Comparison of ENCODE assay signal across 20 mouse cellular contexts in the genomic region with DNA sequence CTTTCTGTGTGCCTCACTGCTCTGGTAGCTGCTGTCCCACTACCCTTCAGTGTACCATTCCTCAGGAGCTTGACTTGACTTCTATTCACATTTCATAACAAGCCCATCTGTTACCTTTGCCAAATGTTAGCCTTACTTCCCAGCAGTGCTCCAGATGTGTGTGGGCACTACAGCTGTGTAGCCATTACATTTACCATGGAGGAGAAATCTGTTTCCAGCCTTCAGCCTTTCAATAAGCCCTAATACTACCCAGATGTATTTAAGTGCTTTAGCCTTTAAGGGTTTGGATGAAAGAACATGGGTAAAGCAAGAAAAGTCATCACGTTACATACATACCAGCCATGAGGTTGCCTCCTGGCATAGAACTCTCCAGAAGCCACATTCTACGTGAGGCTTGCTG.
"Had no signal": no experiment of that assay in that cellular context is flagged by ENCODE, and none has a peak within 500 bp of the region (broad histone marks: within the 10 kb centered on the region; RNA-seq: fewer than 3 reads in every experiment).

No protein-coding gene starts in this region.

- DNase-seq: kidney, adult 18-20 months; kidney, adult 9 months; kidney, postnatal 25 days; layer of hippocampus, adult 9-11 months; liver, postnatal 0 days; lung, embryonic 14.5 days; right cerebral cortex, postnatal 25 days; spleen, adult 18-20 months; thymus, adult 18-20 months; thymus, postnatal 36 days had no signal

- H3K9me3 ChIP-seq: limb, embryonic 15.5 days; midbrain, embryonic 12.5 days; midbrain, embryonic 15.5 days; neural tube, embryonic 12.5 days; neural tube, embryonic 15.5 days had no signal

- H3K36me3 ChIP-seq: limb, embryonic 15.5 days; midbrain, embryonic 12.5 days; midbrain, embryonic 15.5 days; neural tube, embryonic 12.5 days; neural tube, embryonic 15.5 days had no signal

- H3K4me2 ChIP-seq: limb, embryonic 15.5 days; liver, embryonic 11.5 days; lung, embryonic 14.5 days; midbrain, embryonic 12.5 days; midbrain, embryonic 15.5 days; neural tube, embryonic 12.5 days; neural tube, embryonic 15.5 days had no signal

- H3K4me1 ChIP-seq: limb, embryonic 15.5 days; midbrain, embryonic 12.5 days; midbrain, embryonic 15.5 days; neural tube, embryonic 12.5 days; neural tube, embryonic 15.5 days had no signal

- H3K9ac ChIP-seq: limb, embryonic 15.5 days; liver, embryonic 14.5 days; liver, postnatal 0 days; lung, embryonic 14.5 days; midbrain, embryonic 12.5 days; midbrain, embryonic 15.5 days; neural tube, embryonic 12.5 days; neural tube, embryonic 15.5 days had no signal

- H3K4me3 ChIP-seq: layer of hippocampus, adult 2 months; limb, embryonic 15.5 days; midbrain, embryonic 12.5 days; midbrain, embryonic 15.5 days; neural tube, embryonic 12.5 days; neural tube, embryonic 15.5 days had no signal

- H3K27ac ChIP-seq: layer of hippocampus, adult 2 months; limb, embryonic 15.5 days; liver, embryonic 14.5 days; macrophage; midbrain, embryonic 12.5 days; midbrain, embryonic 15.5 days; neural tube, embryonic 12.5 days; neural tube, embryonic 15.5 days had no signal

- ATAC-seq: liver, postnatal 0 days; lung, postnatal 0 days; midbrain, embryonic 15.5 days had no signal

- H3K27me3 ChIP-seq: limb, embryonic 15.5 days; midbrain, embryonic 12.5 days; midbrain, embryonic 15.5 days; neural tube, embryonic 12.5 days; neural tube, embryonic 15.5 days had no signal
